Mouse (Mus musculus) cerebellum, adult 18-20 months (tissue): ENCODE measurements around the gene Sfr1.

ENCODE experiments used
- DNase-seq, 2 experiments: peaks; one replicate each; pipeline ENCODE4 v3.0.0; 2021

Gene Sfr1

DNA sequence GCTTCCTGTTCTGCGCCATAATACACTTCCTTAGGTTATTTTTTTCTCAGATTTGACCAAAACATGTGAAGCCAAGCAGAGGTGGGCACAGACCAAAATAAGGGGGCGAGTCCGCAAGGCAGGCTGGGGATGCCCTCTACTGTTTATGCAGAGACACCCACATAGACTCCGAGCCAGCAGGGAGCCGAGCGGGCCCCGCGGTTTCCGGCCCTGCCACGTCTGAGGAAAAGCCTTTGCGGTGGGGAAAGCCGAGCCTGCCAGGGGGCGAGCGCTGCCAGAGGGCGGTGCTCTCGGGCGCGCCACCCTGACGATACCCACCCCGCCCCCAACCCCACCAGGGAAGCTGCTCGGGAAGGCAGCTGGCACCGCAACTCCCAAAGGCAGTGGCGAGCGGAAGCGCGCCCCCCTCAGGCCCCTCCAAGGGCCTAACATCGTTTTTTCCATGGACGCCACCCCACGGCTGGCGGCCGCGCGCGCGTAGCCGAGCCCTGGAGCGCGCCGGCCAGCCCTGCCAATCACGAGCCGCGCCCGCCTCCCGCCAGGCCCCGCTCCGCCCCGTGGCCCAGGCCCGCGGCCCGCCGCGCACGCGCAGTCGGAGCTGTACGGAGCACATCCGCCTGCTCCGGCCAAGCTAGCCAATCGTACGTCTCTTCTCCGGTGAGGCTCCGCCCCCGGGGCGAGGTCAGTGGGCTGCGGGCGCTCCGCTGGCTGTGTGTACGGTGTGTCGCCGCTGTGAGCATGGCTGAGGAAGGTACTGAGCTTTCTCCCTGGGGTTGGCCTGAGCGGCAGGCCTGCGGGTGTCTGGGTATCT is at the start of gene Sfr1:
Gene Sfr1, plus strand, starts transcription at position 612 of the 811 bp plus-strand sequence.
- peak; percentile 99 to 100 for DNase-seq

DNA sequence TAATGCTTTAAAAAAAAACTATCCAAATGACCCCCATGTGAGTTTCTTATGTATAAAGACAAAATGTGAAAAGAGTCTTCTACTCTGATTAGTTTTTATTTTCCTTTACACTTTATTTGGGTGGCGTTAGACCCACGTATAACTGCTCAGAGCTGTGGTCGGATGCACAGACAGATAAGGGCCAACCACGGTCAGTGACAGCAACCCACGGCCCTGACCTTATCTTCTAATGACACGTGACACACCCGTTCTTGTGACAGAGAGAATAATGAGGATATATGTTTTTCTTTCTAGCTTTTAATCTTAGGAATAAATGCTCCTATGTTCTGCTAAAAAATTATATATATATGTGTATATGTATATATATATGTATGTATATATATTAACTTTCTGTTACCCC is 41.9 kb upstream of the Sfr1 start:
- no peak for DNase-seq

DNA sequence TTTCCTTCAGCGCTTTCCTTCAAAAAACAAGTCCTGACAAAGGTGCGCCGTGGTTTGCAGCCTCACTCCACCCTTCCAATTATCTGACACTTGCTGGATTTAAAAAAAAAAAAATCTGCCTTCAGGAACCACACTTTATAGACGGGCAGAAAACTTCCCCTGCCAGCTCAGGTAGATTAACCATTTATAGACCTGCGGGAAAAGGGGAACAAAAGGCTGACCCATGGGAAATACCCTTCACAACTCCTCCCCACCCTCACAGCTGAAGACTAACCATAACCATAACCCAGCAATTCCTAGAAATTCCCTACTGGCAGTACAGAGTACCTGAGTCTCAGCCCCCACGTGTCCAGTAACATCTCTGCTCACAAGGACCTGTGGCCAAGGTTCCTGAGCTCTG is 39.5 kb upstream of the Sfr1 start, which contains the start of gene Col17a1:
Gene Col17a1, minus strand, starts transcription at position 101 of the 400 bp plus-strand sequence.
- no peak for DNase-seq

DNA sequence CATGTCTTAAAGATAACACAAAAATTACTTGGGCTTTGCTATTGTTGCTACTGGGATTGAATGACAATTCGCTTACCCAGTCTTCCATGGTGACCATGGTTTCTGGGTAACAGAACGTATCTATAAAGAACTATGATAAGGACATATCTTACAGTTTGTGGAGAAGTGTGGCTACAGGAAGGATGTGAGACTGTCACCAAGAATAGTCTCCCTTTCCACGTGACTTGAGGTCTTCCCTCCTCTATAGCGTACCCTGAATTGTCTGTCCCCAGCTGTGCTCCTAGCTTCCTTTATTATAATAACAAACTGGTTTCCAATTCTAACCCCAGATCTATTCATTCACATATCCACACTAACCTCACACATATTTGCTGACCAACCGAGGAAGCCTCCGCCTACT is 35.8 kb upstream of the Sfr1 start:
- DNase-seq, result no peak

DNA sequence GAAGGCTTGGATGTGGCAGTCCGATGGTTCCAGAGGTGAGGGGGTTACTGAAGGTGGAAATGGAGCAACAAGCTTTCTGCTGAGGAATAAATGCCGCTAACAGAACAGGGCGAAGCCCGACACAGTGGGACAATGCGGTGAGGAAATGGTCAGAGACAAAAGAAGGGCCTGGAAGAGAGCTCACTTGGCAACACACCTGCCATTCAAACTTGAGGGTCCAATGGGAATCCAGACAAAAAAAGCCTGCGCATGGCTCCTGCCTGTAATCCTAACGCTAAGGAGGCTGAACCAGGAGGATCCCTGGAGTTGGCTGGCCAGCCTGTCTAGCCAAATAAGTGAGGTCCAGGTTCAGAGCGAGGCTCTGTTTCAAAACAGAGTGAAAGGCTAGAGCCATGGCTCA is 35.1 kb upstream of the Sfr1 start:
- DNase-seq, result no peak

DNA sequence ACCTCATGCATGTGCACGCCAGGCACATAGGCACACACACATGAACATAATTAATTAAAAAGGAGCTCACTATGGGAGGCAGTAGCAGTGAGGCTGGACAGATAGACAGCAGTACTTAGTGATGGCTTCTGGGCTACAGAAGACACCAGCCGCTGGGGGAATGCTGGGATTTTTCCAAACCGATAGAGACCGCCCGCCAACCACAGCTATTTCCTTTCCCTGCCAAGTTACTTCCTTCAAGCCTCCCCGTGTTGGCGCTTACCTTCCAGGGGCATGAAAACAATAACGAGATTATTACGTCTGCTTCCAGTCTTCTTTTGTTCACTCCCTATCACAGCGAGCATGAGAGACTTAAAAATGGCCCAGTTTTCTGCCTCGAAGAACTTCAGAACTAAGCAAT is 34.4 kb upstream of the Sfr1 start:
- DNase-seq, result no peak

DNA sequence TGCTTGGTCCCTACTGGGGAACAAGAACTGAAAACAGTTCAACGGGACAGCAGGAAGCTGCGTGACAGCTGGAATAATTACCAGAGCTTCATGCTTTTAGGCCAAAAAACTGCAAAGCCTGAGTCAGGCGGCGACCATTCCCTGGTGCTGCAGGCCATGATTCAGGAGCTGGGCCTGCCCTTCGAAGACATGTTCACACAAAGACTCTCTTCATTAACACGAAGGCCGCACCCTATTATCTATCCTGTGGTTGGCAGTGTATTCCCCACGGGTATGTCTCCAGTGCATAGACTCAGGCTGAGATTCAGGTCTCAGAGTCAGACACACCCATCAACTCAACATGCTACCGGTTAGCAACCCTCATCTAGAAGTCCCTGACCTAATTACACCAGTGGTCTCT is 33.2 kb upstream of the Sfr1 start:
- DNase-seq, result no peak

DNA sequence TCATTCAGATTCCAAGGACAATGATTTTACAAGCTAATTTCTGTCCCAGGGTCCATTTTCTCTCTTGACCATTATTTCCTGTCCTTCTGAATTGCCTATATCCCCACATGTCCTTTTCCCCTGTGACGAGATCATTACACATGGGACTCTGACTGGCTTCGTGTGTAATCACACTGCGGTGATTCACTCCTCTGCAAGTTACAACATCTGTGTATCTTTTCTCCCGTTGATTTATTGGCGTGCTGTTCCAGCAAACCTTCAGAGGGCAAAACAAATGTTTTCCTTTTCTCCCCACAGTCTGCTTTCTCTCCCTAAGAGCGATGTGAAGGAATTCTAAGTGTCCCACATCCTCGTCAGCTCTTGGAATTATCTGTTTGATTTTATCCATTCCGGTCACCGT is 31.7 kb upstream of the Sfr1 start:
- DNase-seq, result no peak

DNA sequence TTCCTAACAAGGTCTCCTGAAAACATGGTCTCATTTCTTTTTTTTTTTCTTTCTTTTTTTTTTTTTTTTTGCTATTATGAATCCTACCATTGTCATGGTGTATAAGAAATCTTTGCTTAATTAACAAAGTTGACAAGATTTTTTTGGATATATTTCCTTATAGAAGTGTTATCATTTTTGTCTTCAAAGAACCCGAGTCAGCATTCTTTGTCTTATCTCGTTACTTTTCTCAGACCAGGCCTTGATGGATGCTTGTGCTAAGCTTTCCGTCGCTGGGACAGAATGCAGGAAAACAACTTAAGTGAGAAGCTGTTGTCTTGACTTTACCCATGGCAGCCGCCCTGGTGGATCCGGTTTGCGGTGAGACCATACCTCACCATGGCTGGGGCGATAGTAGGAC is 31.0 kb upstream of the Sfr1 start:
- no peak for DNase-seq

DNA sequence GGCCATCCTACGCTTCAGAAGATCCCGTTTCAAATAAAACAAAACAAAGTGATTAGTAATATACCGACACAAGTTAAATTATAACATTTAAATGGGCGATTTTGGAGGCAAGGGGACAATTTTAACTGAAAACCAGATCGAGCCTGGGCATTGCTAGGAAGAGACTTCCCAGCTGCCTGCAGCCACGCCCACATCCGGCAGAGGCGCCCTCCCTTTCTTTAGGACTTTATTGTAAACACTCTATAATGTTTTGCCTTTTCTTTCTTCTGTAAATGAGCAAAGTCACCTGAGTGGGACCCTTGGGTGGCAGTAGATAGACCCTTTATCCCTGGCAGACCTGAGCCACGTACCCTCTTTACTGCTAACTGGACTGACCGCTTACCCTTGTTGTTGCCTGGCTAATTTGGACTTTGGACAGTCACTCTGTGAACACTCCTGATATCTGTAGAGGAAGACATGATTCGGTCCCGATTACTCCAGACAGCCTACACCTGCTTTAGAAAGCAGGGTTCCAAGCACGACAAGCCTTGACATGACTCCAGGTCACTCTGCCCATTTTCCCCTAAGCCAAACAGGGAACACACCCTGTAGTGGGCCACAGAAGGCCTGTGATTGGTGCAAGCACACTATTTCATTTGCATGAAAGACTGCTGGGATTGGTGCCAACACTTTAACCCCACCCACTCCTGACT is 26.3 kb upstream of the Sfr1 start:
- DNase-seq, result no peak

DNA sequence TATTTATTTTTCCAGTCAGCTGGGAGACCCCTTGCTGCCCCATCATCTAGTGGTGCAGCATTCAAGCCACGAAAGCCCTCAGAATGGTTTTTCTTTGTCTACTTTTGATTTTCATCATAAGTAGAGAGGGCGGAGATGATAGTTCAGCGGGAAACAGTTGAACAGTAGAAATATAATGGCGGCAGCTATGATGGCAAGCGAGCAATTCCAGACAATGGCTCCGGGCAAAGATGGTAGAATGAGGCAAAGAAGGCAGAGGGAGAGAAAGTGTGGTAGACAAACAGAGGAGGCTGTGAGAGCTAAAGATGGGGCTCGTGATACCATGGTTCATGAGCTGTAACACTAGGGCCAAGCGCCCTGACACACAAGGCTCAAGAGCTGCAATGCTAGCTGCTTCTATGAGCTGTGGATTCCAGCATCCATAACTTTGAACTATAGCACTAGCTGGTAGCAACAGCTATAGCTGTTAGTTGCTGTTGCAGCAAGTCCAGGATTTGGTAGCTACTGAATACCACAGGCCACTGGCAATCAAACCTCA is 25.6 kb upstream of the Sfr1 start:
- no peak for DNase-seq

DNA sequence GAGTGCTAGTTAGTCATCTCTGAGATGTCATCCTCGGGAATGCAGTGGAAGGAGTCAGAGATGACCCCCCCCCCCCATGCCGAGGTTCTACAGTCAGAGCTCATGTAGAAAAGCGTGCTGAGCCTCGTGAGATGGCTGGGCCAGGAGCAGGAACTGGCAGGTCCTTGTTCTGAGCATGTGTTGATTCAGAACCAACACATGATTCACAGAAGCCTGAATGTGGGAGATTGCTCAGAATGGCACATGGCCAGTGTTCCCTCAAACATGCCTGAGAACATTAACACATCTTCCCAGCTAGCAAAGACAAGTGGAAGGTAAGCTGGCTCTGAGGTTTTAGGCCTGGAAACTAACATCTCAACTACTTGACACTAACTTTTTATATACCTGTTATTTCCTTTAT is 21.1 kb upstream of the Sfr1 start:
- no peak for DNase-seq

DNA sequence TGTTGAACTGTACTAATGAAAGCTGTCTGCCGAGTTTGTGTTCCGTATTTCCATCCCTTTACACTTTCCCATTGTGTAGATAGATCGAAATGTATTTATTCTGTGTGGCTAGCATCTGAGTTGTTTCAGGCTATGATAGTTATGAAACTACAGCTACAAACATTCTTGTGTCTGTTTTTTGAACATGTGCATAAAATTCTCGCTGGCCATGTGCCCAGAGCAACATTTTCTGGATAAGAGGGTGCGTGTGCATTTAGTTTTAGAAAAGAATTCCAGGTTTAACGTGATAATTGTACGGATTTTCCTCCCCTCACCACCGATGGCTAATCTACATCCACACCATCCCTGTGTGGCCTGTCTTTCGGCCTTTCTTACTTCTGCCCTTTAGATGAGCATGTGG is 18.0 kb upstream of the Sfr1 start:
- DNase-seq, result no peak

DNA sequence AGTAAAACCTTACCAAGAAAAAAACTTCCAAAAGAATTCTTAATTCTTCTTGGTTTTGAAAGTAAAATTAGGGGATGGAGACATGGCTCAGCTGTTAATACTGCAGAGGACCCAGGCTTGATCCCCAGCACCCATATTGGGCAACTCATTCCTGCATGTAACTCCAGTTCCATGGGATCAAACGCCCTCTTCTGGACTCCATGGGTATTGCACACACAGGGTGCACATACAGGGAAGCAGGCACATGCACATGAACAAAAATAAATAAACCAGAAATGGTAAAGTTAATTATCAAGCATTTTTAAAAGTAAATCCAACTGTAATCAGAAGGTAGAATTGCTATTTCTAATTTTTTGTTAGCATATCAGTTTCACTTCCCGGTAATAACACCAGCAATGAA is 15.3 kb upstream of the Sfr1 start:
- no peak for DNase-seq

DNA sequence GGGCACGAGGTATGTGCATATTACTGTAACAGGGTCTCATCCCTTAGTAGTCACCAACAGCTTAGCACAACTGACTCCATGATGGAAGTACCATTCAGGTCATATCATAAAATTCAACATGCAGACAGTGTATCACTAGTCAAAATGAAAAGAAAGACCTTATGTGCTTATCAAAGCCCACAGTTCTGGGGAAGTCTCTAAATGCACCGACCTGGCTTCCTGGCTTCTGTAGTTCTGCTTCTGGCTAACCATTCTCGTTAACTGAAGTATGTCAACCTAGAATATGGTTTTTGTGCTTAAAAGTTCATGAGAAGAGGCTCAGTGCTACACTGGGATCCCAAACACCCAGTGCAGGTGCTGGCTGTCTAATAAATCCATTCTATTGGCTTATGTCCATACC is 12.3 kb upstream of the Sfr1 start:
- no peak for DNase-seq

DNA sequence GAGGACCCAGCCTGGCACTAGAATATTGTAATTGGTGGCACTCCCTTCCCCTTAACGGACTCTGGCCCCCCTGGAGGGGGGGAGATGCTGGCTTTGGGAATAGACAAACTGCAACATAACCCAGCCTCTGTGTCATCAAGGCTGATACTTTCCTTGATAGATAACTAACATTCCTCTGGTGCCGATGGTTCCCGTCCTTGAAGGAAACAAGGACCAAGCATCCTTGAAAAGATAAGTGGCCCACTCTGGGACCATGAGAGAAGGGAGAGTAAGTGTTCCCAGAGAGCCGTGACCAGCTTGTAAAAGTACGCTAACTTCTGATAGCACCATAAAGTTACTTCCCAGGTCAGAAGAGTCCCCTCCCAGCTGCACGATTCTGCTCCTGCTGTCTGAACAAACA is 9.0 kb upstream of the Sfr1 start:
- DNase-seq, result no peak

DNA sequence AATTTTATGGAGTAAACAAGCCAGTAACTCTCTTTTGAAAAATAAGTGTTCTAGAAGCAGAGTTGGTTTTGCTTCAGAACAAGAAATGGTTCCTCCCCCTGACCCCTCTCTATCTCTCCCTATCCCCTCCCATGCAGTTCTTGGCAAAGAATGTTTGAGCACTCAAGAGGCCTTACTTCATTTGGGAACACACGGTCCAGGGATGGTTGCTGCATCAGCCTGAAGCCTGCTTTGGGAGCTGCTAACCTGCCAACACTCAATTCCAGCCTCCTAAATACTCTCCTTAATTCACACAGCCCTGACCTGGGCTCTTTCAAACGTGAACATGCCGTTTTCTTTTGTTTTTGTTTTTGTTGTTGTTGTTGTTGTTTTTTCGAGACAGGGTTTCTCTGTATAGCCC is 6.6 kb upstream of the Sfr1 start:
- no peak for DNase-seq

DNA sequence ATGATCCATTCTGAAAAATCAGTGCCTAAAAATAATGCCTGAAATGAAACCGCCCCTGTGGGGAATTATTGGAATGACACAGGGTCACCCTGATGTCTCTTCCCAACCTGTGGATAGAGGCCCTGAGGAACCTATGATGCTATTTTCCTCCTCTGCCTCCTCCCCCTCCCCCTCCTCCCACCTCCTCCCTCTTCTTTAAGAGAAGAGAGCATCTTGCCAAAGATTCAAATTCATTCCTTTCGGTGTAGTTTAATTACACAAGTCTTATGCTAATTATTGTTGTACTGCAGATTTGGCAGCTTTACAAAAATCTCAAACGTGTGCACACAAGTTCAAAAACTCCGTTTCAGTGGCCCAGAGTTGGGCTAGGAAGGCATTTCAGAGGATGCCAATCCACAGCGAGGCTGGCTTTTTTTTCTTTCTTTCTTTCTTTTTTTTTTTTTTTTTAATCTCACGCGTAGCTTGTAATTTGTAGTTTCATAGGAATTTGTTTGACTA is 5.8 kb upstream of the Sfr1 start:
- DNase-seq, result no peak

DNA sequence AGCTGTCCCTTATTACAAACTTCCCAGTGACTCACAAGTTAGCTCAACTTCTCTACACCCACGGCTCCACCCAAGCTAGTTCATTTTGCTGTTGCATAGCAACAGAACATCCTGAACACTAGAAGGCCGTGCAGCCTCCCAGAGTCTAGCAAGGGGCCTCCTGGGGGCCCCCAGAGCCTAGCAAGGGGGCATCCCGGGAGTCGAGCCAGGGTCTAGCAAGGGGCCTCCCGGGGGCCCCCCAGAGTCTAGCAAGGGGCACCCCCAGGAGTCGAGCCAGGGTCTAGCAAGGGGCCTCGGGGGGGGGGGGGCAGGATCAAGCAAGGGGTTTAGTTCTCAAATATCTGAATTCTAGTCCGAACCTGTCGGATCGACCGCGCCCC is 801 bp upstream of the Sfr1 start:
- DNase-seq, result peak; percentile 32 to 55

DNA sequence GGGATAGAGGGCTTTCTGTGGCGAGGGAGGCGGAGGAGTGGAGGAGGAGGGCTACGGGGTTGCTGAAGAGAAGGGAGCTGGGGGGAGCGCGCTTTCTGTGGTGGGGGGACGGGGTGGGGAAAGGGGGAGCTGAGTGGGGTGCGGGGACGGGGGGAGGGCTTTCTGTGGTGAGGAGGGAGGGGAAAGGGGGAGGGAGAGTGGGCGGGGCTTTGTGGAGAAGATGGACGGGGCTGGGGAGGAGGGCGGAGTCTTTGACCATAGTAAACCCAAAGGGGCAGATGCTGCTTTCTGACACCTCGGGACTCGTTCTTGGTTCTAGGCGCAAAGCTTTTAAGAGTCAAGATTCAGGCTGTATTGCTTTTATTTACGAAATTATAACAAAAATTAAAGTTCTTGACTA is 449 bp downstream of the Sfr1 start:
- DNase-seq, result peak; percentile 73 to 75

DNA sequence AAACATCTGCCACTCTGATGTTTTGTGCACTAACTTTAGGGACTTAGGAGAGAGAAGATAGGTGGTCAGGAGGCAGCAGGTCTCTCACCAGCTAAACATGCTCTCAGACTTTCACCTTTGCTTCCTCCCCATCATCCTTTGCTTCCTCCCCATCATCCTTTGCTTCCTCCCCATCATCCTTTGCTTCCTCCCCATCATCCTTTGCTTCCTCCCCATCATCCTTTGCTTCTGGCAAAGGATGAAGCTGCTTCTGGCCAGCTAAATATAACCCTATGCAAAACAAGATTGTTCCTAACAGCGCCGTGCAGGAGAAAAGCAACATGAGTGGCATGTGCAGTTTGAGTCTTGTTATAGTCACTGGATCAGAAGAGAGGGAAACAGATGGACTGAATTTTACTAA is 15.6 kb downstream of the Sfr1 start:
- no peak for DNase-seq

DNA sequence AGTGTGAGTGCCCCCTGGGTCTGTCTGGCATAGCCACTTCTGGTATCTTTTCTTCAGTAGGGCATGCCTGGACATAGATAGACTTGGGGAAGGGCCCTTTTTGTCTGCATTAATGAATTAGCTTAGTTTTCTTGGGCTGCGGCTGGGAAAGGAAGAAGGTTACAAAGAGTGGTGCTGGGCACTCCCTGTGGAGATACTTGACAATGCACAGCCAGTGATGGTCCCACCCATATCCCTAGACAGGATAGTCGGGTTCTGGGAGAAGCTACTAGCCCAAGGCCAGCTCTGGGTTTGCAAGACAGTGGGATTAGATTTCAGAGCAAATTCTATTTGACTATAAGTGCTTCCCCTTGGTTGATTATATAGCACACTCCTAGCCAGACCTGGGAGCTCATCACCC is 17.5 kb downstream of the Sfr1 start:
- no peak for DNase-seq

DNA sequence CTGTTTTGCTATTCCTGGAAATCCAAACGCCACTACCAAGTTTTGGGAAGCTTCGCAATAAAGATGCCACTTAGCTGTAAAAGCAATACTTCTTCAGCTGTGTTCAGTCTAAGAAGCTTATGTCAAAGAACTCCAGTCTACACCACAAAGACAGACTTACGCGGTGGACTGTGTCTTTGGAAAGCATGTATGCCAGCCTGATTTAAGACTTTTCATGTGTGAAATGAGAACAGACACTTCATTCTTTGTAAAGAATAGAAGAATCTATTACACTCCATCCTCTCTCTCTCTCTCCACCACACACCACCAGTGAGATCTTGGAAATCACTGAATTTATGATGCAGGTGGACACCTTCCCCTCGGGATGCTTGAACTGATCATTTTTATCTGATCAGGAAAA is 18.9 kb downstream of the Sfr1 start:
- DNase-seq, result no peak

DNA sequence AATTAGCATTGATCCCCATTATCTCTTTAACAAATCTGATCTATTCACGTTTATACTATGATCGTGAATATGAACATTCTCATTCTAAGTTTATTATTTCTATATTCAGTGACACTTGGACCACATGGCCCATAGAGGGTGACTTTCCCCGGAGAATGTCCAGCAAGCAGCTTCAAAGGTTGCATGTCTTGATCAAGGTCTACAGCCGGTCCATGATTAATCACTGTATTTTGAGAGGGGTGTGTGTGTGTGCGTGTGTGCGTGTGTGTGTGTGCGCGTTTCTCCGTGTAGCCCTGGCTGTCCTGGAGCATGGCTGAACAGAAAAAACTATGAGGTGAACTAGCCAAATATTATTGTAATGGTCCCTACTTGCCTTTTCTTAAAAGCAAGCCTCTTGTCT is 21.0 kb downstream of the Sfr1 start:
- DNase-seq, result no peak
